Mouse (Mus musculus): ENCODE data around the gene Trip12. TPM values are rescaled to one million over a fixed set of nuclear protein-coding genes. Genes with fewer than 3 reads are reported as not detected.
A peak's percentile ranks its signal among the peaks of the same experiment; 100 is the strongest.

Trip12 gene
- total RNA-seq (2015) = 100 and 112 TPM in 2 replicates
- 189 and 250 TPM in 2 replicates for total RNA-seq (2017)

- peak; percentile 40 for ATAC-seq (replicated peaks; ENCODE audit: poor library complexity)
Observed at GRCm38 (mm10) chr1:84840018-84840664, at the start of gene Trip12. Trip12 (minus strand) TSS chr1:84840516.

GRCm38 (mm10) chr1:84890005-84890393 is 49.7 kb upstream of the Trip12 start:
- ATAC-seq (replicated peaks; ENCODE audit: poor library complexity) = no peak

GRCm38 (mm10) chr1:84889330-84890004 is 49.2 kb upstream of the Trip12 start:
- no peak for ATAC-seq (replicated peaks; ENCODE audit: poor library complexity)

GRCm38 (mm10) chr1:84885921-84886320 is 45.6 kb upstream of the Trip12 start:
- ATAC-seq (replicated peaks; ENCODE audit: poor library complexity) = 0 out of 2 replicates have a peak, but pooled peaks have one; percentile 37

- ATAC-seq (replicated peaks; ENCODE audit: poor library complexity) = peak; percentile 82
Observed at GRCm38 (mm10) chr1:84885174-84885573, 44.9 kb upstream of the Trip12 start.

- no peak for ATAC-seq (replicated peaks; ENCODE audit: poor library complexity)
Observed at GRCm38 (mm10) chr1:84883889-84884288, 43.6 kb upstream of the Trip12 start.

- 0 out of 2 replicates have a peak, but pooled peaks have one; percentile 9 for ATAC-seq (replicated peaks; ENCODE audit: poor library complexity)
Observed at GRCm38 (mm10) chr1:84882937-84883336, 42.6 kb upstream of the Trip12 start.

GRCm38 (mm10) chr1:84882066-84882532 is 41.8 kb upstream of the Trip12 start:
- ATAC-seq (replicated peaks; ENCODE audit: poor library complexity) = no peak

GRCm38 (mm10) chr1:84881248-84882065 is 41.1 kb upstream of the Trip12 start:
- ATAC-seq (replicated peaks; ENCODE audit: poor library complexity) = peak; percentile 58

GRCm38 (mm10) chr1:84879571-84880120 is 39.3 kb upstream of the Trip12 start:
- ATAC-seq (replicated peaks; ENCODE audit: poor library complexity) = no peak

- no peak for ATAC-seq (replicated peaks; ENCODE audit: poor library complexity)
Observed at GRCm38 (mm10) chr1:84877590-84877989, 37.3 kb upstream of the Trip12 start.

GRCm38 (mm10) chr1:84872939-84873338 is 32.6 kb upstream of the Trip12 start:
- ATAC-seq (replicated peaks; ENCODE audit: poor library complexity) = no peak

GRCm38 (mm10) chr1:84872105-84872504 is 31.8 kb upstream of the Trip12 start:
- ATAC-seq (replicated peaks; ENCODE audit: poor library complexity) = no peak

GRCm38 (mm10) chr1:84871131-84871530 is 30.8 kb upstream of the Trip12 start:
- no peak for ATAC-seq (replicated peaks; ENCODE audit: poor library complexity)

- no peak for ATAC-seq (replicated peaks; ENCODE audit: poor library complexity)
Observed at GRCm38 (mm10) chr1:84869498-84869897, 29.2 kb upstream of the Trip12 start.

GRCm38 (mm10) chr1:84868841-84869240 is 28.5 kb upstream of the Trip12 start:
- no peak for ATAC-seq (replicated peaks; ENCODE audit: poor library complexity)

- no peak for ATAC-seq (replicated peaks; ENCODE audit: poor library complexity)
Observed at GRCm38 (mm10) chr1:84868311-84868710, 28.0 kb upstream of the Trip12 start.

GRCm38 (mm10) chr1:84866706-84867230 is 26.5 kb upstream of the Trip12 start:
- peak; percentile 57; the same call in 1 of the 2 replicates for ATAC-seq (replicated peaks; ENCODE audit: poor library complexity)

- no peak for ATAC-seq (replicated peaks; ENCODE audit: poor library complexity)
Observed at GRCm38 (mm10) chr1:84866231-84866630, 25.9 kb upstream of the Trip12 start.

GRCm38 (mm10) chr1:84864645-84865044 is 24.3 kb upstream of the Trip12 start:
- no peak for ATAC-seq (replicated peaks; ENCODE audit: poor library complexity)

GRCm38 (mm10) chr1:84861255-84861630 is 20.9 kb upstream of the Trip12 start:
- no peak for ATAC-seq (replicated peaks; ENCODE audit: poor library complexity)
